In the genomic region with DNA sequence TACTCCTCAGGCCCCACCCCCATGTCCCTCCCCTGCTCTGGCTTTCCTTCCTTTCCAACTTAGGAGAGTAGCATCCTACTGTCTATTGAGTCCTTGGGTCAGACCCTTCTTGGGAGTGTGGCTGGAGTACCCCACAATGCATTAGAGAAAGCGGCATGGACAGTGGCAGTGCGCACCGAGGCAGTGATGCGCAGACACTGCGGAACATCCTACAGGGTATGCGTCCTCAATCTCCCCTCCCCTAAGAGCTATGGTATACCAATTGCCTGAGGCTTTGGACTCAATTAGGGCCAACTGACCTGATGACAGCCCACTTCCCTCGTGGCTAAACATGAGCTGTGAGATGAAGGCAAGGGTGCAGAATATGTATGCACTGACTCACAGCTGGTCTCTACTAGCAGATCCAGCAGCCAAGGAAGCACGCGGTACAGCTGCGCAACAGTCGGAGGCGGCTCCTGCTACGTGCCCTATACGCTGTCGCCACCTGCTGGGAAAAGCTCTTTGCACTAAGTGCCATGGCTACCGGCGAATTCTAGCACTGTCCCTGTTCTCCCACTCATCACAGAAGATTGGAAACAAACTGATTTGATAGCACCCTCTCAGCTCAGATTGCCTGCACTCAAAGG, we compare ENCODE assay signal across 7 mouse cellular contexts. TPM values are rescaled to one million over a fixed set of nuclear protein-coding genes. Genes with fewer than 3 reads are reported as not detected.
DNase-seq lines count a peak whose midpoint lies in the region; ATAC-seq lines count a peak whose summit lies in the region.

No protein-coding gene starts in this region.

- no peak overlapping the region for H3K4me2 ChIP-seq in hindbrain, embryonic 11.5 days (replicated peaks; ENCODE audit: low read depth, low read length)

- no peak overlapping the region for H3K4me3 ChIP-seq in hindbrain, embryonic 11.5 days (ENCODE audit: low read depth, low read length)
- no peak overlapping the region for H3K4me3 ChIP-seq in macrophage (ENCODE audit: inconsistent target)

- no peak overlapping the region for H3K27ac ChIP-seq in hindbrain, embryonic 11.5 days (ENCODE audit: low read depth, low read length)
- 0 out of 2 replicates have a peak overlapping the region, but pooled peaks have one; percentile 15 for H3K27ac ChIP-seq in macrophage

- H3K9me3 ChIP-seq in hindbrain, embryonic 11.5 days (ENCODE audit: control insufficient read depth, low read length), result no peaks in the 10 kb centered on the region

- no peaks in the 10 kb centered on the region for H3K4me1 ChIP-seq in hindbrain, embryonic 11.5 days (replicated peaks; ENCODE audit: control insufficient read depth, insufficient read depth, low read length)

- H3K79me2 ChIP-seq in macrophage (ENCODE audit: inconsistent target), result no peaks in the 10 kb centered on the region

- no peaks in the 10 kb centered on the region for H3K27me3 ChIP-seq in hindbrain, embryonic 11.5 days (ENCODE audit: control insufficient read depth, insufficient read depth, low read length)
- no peaks in the 10 kb centered on the region for H3K27me3 ChIP-seq in splenic B cell, adult 2 months (ENCODE audit: control insufficient read depth, insufficient read depth, low read length, poor library complexity, severe bottlenecking)

- 36% methylated on average over 17 of the region's 17 CpGs for WGBS in hindbrain, embryonic 11.5 days
- WGBS in macrophage (ENCODE audit: missing documents), result 31% methylated on average over 17 of the region's 17 CpGs

- no peak overlapping the region for H3K9ac ChIP-seq in hindbrain, embryonic 11.5 days (ENCODE audit: low read depth, low read length)

- peak; percentile 41 for ATAC-seq in hindbrain, embryonic 11.5 days (ENCODE audit: low FRiP score)

- H3K36me3 ChIP-seq in hindbrain, embryonic 11.5 days (ENCODE audit: control insufficient read depth, insufficient read depth, low read length), result no peaks in the 10 kb centered on the region
- peaks cover 15% of the 10 kb centered on the region for H3K36me3 ChIP-seq in macrophage (ENCODE audit: inconsistent target)
- H3K36me3 ChIP-seq in splenic B cell, adult 2 months (ENCODE audit: control insufficient read depth, insufficient read depth, low read length, poor library complexity, severe bottlenecking), result peaks cover 4% of the 10 kb centered on the region

- peak; percentile 13 to 33 for DNase-seq in CD8-positive naive resting alpha-beta T cell, adult 2 months (ENCODE audit: low read depth in 2 of 2, low spot score in 2 of 2)
- peak; percentile 67 for DNase-seq in adrenal gland, adult 8-10 months
- DNase-seq in forelimb bud, embryonic 11.5 days (ENCODE audit: low read depth, low spot score), result peak; percentile 40
- peak; percentile 40 for DNase-seq in hindbrain, embryonic 11.5 days (ENCODE audit: low spot score)
- peak; percentile 58 to 59 for DNase-seq in layer of hippocampus, postnatal 14 days (ENCODE audit: low spot score in 2 of 2)
- DNase-seq in splenic B cell, adult 2 months (ENCODE audit: low read depth, low spot score), result peak; percentile 39

RNA-seq across cellular contexts. Expression of a gene that starts 2.2 kb away (rescaled TPM):
- under 1 TPM in 1 of 4 experiments, not detected in 3; 0.38 TPM for total RNA-seq in adrenal gland, adult 8-10 months (2022)
- 0.35 TPM in 1 of 2 replicates, not detected in the other for polyA plus RNA-seq in hindbrain, embryonic 11.5 days (2014; fragmentation: Nextera tagmentation; extraction: Ambion mirVana)
- not detected for total RNA-seq in layer of hippocampus, postnatal 14 days (2021)
- total RNA-seq in macrophage (2018; cell fraction: chromatin; rRNA removed), result 1 to 10 TPM in 1 of 26 experiments, not detected in 25; 1.2 TPM
- total RNA-seq in macrophage (2018; cell fraction: cytosol; rRNA removed), result not detected
- total RNA-seq in macrophage (2018; cell fraction: nucleus; rRNA removed), result 1 to 10 TPM in 1 of 26 experiments, not detected in 25; 1.1 TPM
- polyA plus RNA-seq in macrophage (2018), result not detected in 3 replicates

RNA-seq across cellular contexts. Expression of a gene that starts 12.4 kb away (rescaled TPM):
- total RNA-seq in adrenal gland, adult 8-10 months (2022), result 10 to 100 TPM; 19.1 to 36.7 (median 32.9) TPM
- 17.0 and 17.1 TPM in 2 replicates for polyA plus RNA-seq in hindbrain, embryonic 11.5 days (2014; fragmentation: Nextera tagmentation; extraction: Ambion mirVana)
- 10 to 100 TPM; 14.4 to 15.6 TPM for total RNA-seq in layer of hippocampus, postnatal 14 days (2021)
- total RNA-seq in macrophage (2018; cell fraction: chromatin; rRNA removed), result not detected
- total RNA-seq in macrophage (2018; cell fraction: cytosol; rRNA removed), result not detected
- not detected for total RNA-seq in macrophage (2018; cell fraction: nucleus; rRNA removed)
- 0.15 TPM in 1 of 3 replicates, not detected in the others for polyA plus RNA-seq in macrophage (2018)

RNA-seq across cellular contexts. Expression of a gene that starts 21.1 kb away (rescaled TPM):
- 10 to 100 TPM in 2 of 4 experiments, 1 to 10 TPM in 2; 6.6 to 16.4 (median 11.4) TPM for total RNA-seq in adrenal gland, adult 8-10 months (2022)
- 20.7 and 21.2 TPM in 2 replicates for polyA plus RNA-seq in hindbrain, embryonic 11.5 days (2014; fragmentation: Nextera tagmentation; extraction: Ambion mirVana)
- 10 to 100 TPM; 51.2 to 59.4 TPM for total RNA-seq in layer of hippocampus, postnatal 14 days (2021)
- total RNA-seq in macrophage (2018; cell fraction: chromatin; rRNA removed), result 10 to 100 TPM in 6 of 26 experiments, 1 to 10 TPM in 20; 2.8 to 16.7 (median 6.9) TPM
- 1 to 10 TPM in 8 of 26 experiments, under 1 TPM in 18; 0.38 to 2.1 (median 0.81) TPM for total RNA-seq in macrophage (2018; cell fraction: cytosol; rRNA removed)
- 10 to 100 TPM in 6 of 26 experiments, 1 to 10 TPM in 20; 2.0 to 15.0 (median 8.1) TPM for total RNA-seq in macrophage (2018; cell fraction: nucleus; rRNA removed)
- polyA plus RNA-seq in macrophage (2018), result 1.5 to 3.2 TPM (median 1.9 TPM) in 3 replicates

RNA-seq across cellular contexts. Expression of a gene that starts 34.7 kb away (rescaled TPM):
- 10 to 100 TPM; 23.7 to 26.0 (median 25.3) TPM for total RNA-seq in adrenal gland, adult 8-10 months (2022)
- 62.2 and 63.7 TPM in 2 replicates for polyA plus RNA-seq in hindbrain, embryonic 11.5 days (2014; fragmentation: Nextera tagmentation; extraction: Ambion mirVana)
- 10 to 100 TPM; 41.5 to 44.4 TPM for total RNA-seq in layer of hippocampus, postnatal 14 days (2021)
- total RNA-seq in macrophage (2018; cell fraction: chromatin; rRNA removed), result 100 to 1,000 TPM in 2 of 26 experiments, 10 to 100 TPM in 24; 14.2 to 128 (median 48.1) TPM
- total RNA-seq in macrophage (2018; cell fraction: cytosol; rRNA removed), result 100 to 1,000 TPM in 12 of 26 experiments, 10 to 100 TPM in 14; 52.4 to 132 (median 97.4) TPM
- 100 to 1,000 TPM in 6 of 26 experiments, 10 to 100 TPM in 20; 27.0 to 168 (median 66.2) TPM for total RNA-seq in macrophage (2018; cell fraction: nucleus; rRNA removed)
- polyA plus RNA-seq in macrophage (2018), result 74.5 to 107 TPM (median 89.4 TPM) in 3 replicates

RNA-seq across cellular contexts. Expression of a gene that starts 39.2 kb away (rescaled TPM):
- total RNA-seq in adrenal gland, adult 8-10 months (2022), result not detected
- polyA plus RNA-seq in hindbrain, embryonic 11.5 days (2014; fragmentation: Nextera tagmentation; extraction: Ambion mirVana), result not detected in 2 replicates
- total RNA-seq in layer of hippocampus, postnatal 14 days (2021), result not detected
- not detected for total RNA-seq in macrophage (2018; cell fraction: chromatin; rRNA removed)
- total RNA-seq in macrophage (2018; cell fraction: cytosol; rRNA removed), result not detected
- total RNA-seq in macrophage (2018; cell fraction: nucleus; rRNA removed), result not detected
- polyA plus RNA-seq in macrophage (2018), result not detected in 3 replicates
